Mouse (Mus musculus) gastrocnemius, postnatal 14 days (tissue): ENCODE data around the gene Sec61g. TPM values are rescaled to one million over a fixed set of nuclear protein-coding genes. Genes with fewer than 3 reads are reported as not detected.

Source experiments
- DNase-seq: peaks from one replicate; pipeline ENCODE4 v3.0.0; 2021; ENCODE audit warnings: mixed read lengths
- intact Hi-C: fragments of 180-260 bp; cut with DNase I; formaldehyde crosslinking; loops from one replicate; pipeline ENCODE4 v1.15.1; 2025; ENCODE audit warnings: low total_unique reads
- total RNA-seq, 2 experiments: library from RNA; stranded (reverse); gene quantifications; 2 replicates each; pipeline ENCODE4 v1.2.3; 2021

Gene Sec61g
- total RNA-seq, 2 experiments from 2014 or later, result 2.2 to 2.3 TPM

DNA sequence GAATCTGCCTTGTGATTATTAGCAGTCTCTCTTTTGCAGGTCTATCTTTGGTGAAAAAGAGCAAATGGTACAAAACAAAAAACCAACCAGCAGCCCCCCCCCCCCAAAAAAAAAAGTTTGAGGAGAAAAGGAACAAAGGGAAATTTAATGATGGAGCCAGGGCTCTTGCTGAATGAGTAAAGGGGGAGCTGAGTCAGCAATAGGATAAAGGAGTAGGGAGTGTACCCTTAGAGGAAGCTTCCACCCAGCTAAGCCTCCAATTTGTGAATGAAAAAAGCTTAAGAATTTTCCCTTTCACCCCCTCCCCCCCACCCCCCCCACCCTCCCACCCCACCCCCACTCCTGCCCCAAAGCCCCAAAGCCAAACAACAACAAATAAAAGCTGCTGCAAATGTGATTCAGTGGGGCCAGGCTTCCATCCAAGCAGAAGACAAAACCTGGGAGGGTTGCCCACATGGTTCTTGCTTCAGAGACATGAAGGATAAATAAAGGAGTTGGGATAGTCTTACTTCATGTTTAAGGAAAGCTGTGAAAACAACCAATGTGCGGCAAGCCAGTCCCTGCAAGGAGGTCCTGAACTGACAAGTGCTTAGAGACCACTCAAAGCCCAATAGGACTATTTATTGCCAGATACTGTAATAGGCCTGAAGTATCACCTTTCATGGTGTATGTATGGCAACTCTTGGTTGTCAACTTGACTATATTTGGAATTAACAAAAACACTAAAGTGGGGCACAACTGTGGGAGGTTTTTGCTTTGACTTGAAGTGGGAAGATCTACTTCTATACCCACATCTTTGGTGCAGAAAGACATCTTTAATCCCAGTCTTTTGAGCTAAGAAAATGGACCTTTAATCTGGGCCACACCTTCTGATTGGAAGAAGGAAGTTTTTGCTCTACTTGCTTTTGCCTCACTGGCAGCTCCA is 9.3 kb downstream of the Sec61g start:
- DNase-seq, result no peak
- intact Hi-C loops, result no loop called here

Other genes with a start within 250 kb of the Sec61g start
- gene Egfr, start 243.7 kb upstream of the Sec61g start, total RNA-seq, result 10 to 100 TPM; 20.4 to 25.1 TPM